Mouse (Mus musculus) thymus, postnatal 0 days (tissue): ENCODE data around the gene B020031M17Rik. TPM values are rescaled to one million over a fixed set of nuclear protein-coding genes. Genes with fewer than 3 reads are reported as not detected.
"Not testable (repeated sequence)": the region's sequence is repeated elsewhere in the genome, so short reads cannot be mapped to it uniquely, and the experiment has no call there.

Experiments
- DNase-seq: peaks from one replicate; pipeline ENCODE4 v3.0.0-alpha.2; 2015; ENCODE audit warnings: low spot score
- polyA plus RNA-seq: library from polyadenylated mRNA; unstranded; fragments of >200 nt; fragmentation: Nextera tagmentation; extraction: Ambion mirVana; gene quantifications from 2 replicates; pipeline ENCODE4 v1.2.1, GENCODE M21; 2015

The B020031M17Rik gene
- polyA plus RNA-seq: not detected in 2 replicates

DNA sequence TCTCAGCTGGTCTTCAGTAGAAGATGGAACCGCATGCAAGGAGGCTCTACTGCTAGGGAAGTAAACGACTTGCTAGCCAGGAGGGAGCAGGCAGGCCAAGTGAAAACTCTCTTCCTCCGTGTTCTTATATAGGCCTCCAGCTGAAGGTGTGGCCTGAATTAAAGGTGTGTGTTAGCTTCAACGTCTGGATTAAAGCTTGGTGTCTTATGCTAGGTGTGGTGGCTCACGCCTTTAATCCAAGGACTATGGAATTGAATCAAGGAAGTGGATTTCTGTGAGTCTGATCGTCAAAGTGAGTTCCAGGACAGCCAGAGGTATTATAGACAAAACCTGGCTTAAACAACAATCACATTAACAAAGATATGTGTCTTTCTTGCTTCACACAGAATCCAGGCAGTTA lies at the start of gene B020031M17Rik:
Gene B020031M17Rik, minus strand, starts transcription at position 101 of the 400 bp plus-strand sequence.
- not testable (repeated sequence) for DNase-seq

DNA sequence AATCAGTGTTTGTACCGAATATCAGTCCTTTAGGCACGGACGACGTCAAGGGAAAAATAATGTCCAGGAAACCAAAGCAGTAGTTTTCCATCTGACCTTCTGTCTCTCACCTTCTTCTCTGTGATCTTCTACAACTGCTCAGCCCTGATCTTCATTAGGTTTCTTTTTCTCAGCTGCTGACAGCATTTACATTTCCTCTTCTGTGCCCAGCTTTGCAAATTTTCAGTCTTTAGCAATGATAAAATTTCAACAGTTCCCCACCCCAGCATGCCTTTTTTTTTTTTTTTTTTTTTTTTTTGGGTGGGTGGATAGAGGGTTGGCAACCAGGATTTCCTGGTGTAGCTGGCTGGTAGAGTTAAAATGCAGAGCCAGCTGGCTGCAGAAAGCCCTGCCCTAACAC lies 48.6 kb upstream of the B020031M17Rik start:
- not testable (repeated sequence) for DNase-seq

DNA sequence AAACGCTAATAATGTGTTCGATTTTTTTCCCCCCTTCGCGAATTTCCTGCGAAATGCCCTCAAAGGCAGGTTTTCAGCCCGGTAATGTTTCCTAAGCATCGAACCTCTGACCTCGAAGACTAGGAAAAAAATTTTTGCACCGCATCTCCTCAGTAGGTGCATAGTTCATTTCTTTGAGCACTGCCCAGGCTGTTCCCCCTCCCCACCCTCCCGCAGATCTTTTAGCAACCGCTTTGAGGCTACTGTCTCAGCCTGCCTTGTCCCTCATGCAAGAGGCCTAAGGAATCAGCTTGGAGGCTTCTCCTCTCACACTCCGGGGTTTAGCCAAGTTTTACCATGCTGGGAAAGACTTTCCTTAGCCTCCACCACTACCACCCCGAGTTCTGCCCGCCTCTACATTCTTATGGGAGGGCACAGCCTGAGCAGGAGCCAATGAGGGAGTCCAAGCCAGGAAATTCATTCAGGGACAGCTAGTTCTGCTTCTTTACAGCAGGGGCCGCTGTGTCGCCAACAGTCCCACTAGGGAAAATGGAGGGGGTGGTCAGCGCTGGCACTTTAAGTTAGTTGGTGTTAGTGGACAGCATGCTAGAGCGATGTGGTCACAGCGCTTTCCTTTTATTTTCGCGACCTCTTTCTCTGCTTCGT lies 48.0 kb upstream of the B020031M17Rik start:
- not testable (repeated sequence) for DNase-seq

DNA sequence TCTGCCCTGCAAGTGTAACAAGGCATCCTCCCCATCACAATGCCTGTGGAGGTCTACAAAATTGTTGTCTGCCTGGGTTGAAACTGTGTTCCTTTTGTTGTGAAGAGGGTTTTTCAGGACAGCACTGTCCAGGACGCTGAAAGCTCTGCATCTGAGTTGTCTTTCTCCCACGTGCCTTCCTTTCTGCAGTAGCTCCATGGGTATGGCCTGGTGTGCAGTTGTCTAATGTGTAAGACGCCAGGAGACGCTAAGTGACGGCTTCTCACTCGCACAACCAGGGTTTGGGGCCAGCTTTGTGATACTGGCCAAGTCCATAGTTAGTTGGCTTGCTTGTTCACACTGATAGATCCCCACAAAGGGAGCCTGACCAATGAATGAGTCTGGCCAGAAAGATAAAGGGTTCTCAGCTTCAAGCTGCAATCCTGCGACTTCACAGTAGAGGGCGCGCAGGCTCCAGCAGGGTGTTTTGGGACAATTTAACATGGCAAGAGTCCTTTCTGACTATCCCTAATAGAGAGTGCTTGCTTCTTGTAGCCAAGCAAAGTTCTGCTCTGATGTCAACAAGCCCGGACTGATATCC lies 41.4 kb upstream of the B020031M17Rik start:
- not testable (repeated sequence) for DNase-seq

DNA sequence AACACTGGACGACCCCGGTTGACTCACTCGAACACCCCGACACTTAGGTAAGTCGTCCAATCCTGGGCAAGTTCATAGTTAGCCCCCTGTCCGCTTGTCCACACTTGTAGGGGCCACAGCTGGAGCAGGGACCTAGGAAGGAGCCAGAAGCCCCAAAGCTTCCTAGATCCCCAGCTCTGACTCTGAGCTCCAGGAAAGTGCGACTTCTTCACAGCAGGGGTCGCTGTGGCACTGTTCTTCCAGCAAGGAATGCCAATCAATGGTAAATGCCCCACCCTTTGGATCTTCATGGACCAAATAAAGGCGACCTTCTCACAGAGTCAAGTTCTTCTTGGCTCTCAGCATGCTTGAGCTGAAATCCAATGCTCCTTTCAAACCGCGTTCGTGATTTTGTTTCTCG lies 40.7 kb upstream of the B020031M17Rik start:
- DNase-seq: not testable (repeated sequence)

DNA sequence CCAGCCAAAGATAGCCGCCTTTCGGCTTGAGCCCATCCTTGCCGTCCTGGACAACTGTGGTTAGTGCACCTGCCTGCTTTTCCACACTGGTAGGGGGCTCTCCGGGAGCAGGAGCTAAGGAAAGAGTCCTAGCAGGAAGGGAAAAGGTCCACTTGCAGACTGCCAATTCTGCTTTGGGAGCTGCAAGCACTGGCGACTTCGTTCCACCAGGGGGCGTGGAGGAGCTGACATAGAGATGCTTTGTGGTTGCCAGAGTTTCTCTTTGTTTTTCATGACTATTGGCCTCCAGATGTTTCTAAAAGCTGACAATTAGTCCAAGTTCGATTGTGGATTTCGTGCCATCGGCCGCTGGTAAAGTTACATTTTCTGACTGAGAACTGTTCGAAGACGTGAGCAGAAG lies 18.6 kb upstream of the B020031M17Rik start:
- not testable (repeated sequence) for DNase-seq

DNA sequence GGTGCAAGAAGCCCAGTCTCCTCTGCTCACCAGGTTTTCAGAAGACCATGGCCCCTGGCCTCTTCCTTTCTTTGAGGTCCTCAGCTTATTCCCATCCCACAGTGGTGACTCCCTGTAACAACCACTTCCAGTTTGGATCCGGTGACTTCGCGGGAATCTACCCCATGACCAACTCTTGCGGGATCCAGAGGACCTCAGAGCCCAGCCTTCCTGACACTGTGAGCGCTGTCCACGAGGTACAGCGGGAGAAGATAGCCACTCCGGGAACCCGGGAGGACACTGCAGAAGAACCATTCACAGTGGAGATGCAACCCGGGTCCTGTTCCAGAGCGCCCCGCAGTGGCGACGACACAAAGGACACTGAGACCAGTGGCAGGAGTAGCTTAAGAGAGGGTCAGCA lies 17.6 kb upstream of the B020031M17Rik start:
- not testable (repeated sequence) for DNase-seq

DNA sequence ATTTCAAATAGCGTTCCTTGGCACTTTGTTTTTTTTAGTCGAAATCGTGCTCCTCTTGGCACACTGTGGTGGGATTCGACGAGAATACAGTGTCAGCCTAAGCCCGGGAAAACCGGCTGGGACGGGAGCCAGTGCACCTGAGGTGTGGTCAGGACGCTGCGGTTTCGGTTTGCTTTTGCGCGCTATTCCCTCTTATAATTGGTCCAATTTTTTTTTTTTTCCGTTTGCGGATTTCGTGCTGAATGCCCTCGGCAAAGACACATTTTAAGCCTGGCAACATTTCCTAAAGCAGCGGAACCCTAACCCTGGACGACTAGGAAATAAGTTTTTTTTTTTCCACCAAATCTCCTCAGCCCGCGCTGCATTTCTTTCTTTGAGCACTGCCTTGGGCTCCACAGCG lies 15.4 kb upstream of the B020031M17Rik start:
- DNase-seq: not testable (repeated sequence)

DNA sequence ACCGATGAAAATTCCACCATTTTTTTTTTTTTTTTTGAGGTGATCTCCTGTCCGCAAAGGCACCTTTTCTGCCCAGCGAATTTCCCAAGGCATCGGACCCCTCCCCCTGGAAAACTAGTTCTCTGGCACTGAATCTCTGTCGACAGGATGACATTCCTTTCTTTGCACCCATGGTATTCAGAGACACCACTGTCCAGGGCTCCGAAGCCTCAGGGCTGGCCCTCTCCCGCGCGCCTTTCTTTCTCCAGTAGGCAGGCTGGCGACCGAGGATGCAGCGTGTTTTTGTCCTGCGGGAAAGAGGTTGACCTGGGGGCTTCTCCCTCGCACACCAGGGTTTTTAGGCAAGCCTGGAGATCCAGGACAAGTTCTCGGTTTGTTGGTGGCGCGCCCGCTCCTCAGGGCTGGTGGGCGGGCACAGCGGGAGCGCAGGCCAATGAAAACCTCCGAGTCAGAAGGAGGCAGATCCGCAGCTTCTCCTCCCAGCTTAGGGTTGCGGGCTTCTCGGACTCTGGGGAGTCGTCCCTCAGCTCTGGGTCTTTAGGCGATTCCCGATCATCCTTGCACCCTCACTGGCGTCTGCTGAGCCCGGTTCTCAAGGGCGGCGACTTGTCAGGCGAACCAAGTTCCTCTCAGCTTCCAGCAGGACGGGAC lies 14.8 kb upstream of the B020031M17Rik start:
- DNase-seq: not testable (repeated sequence)

DNA sequence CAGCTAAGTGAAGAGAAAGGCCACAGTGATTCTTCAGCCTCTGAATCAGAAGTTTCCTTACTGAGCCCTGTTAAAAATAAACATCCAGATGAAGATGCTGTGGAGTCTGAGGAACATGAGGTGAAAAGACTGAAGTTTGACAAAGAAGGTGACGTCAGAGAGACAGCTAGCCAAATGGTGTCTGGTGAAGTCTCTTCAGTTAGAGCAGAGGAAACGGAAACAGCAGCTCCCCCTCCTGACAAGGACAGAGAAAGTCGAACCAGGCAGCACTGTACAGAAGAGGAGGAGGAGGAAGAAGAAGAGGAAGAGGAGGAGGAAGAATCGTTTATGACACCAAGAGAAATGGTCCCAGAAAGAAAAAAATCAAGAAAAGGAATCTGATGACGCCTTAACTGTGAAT lies 12.2 kb upstream of the B020031M17Rik start:
- not testable (repeated sequence) for DNase-seq

DNA sequence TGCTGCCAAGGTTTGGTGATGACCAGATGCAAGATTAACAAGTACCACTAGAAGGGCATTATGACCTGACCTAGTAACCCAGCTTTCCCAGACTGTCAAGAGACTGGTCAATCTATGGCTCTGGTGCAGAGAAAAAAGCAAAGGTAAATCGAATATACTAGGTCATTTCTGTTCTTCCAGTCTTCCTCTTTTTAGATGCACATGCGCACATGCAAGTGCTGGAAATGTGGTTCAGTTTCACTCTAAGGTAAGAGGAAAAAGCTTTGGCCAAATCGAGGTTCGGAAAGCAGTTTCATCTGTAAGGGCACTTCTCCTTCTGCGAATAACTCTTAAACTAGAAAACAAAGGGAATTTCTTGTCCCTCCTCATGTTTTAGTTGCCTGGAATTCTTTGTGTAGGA lies 5.0 kb upstream of the B020031M17Rik start:
- not testable (repeated sequence) for DNase-seq

DNA sequence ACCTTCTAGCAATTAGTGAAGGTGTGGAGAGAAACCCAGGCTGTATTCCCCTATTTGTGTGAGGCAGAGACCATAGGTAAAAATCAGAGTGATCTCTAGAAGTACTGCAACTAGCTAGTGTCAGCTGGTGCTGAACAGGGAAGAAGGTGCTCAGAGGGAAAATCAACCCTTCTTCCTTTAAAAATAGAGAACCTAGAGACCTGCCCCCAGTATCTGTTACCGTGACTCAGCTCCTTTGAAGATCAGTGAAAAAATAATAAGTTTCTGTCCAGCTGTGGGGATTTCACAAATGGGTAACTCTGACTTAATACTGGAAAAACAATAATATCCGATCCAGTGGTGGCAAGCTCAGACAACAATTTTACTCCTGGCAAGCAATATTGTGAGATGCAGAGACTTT lies 4.5 kb upstream of the B020031M17Rik start:
- not testable (repeated sequence) for DNase-seq

DNA sequence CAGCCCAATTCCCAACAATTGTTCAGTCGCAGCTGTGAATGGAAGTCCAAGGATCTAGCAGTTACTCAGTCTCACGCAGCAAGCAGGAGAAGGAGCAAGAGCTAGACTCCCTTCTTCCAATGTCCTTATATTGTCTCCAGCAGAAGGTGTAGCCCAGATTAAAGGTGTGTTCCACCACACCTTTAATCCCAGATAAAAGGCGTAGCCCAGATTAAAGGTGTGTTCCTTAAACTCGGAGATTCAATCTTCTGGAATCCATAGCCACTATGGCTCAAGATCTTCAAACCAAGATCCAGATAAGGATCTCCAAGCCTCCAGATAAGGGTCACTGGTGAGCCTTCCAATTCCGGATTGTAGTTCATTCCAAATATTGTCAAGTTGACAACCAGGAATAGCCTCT lies 21.4 kb downstream of the B020031M17Rik start, which contains the start of gene Gm21761:
Gene Gm21761, minus strand, starts transcription at position 101 of the 400 bp plus-strand sequence.
- DNase-seq: not testable (repeated sequence)

DNA sequence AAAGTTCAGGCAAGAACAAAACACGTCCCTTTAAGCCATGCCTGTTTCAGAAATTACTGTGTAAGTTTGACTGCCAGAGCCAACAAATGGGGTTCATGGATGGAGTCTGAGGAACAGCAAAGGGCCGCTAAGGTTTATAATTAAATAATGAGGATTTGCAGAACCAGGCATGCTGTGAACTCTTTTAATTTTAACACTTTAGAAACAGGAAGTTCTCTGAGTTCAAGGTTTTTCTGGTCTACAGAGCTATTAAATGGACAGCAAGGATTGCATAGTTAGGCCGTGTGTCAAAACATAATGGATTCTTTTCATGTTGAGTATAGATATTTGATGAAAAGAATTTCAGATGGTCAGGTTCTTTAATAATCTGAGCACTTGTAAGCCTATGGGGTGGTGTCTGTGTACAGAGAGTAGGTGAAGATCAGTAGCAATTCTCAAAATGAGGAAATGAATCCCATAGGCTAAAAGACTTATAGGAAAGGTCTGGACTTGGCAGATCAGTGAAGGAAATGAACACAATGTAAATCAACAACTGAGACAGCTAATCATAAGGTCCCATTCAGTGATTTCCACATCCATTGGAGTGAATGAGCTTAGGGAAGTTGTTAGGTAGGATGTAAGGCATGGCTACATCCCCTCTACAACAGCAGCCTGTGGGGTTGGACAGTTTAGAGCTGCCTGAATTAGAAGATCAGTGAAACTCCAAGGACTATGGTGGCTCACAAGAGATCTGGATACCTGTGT lies 25.8 kb downstream of the B020031M17Rik start:
- DNase-seq: not testable (repeated sequence)

DNA sequence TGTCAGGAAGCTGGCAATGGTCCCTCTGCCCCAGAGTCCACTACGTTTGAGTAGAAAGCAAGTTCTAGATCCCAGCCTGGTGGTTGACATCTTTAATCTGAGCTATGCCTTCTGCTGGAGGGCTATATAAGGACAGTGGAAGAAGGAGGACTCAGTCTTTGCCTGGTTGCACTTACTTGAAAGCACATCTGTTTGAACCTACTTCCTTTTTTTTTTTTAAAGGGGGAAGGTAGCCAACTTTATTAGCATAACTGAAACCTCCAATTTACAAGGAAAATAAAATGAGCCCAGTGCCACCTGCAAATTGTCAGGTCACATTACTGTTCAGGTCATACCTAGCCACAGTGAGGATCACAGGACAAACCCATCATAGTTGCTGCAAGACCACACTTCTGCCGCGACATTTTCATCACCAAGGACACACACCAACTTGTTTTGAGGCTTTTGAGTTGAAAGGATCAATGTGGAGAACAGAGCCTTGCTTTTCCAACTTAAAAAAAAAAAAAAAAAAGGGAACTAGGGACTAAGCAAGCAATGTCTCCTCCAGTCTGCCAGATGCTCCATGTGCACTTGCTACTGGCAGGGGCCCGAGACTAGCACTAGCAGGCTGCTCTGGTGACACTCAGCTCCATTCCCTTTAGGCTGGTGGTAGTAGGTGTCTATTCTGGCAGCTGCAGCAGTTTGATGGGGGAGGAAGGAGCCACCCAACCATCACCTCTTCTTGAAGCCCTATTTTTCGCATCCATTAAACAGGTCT lies 33.5 kb downstream of the B020031M17Rik start:
- DNase-seq: not testable (repeated sequence)

DNA sequence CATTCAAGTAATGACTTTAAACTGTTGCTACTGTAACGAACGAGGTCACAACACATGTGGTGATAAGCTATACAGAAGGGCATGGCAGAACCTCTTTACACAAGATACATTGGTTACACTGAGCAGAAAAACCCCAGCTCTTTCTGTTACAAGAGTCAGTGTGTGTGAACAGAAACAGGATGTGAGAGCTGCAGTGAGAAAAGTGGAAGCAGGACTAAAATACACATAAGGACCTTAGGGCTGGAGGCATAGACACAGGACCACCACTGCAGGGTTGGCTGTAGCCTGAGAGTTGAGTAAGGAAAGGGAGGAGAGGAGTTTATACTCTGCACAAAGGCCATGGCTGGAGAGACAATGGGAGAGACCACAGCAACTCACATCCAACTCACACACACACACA lies 34.2 kb downstream of the B020031M17Rik start:
- not testable (repeated sequence) for DNase-seq

Other genes starting within 250 kb of the B020031M17Rik start
- 9.9 and 10.6 TPM in 2 replicates for gene Nim1k, start 194.9 kb downstream of the B020031M17Rik start, polyA plus RNA-seq
- 40.9 and 51.2 TPM in 2 replicates for gene Zfp131, start 159.9 kb downstream of the B020031M17Rik start, polyA plus RNA-seq
- gene AF067063, start 120.6 kb downstream of the B020031M17Rik start, polyA plus RNA-seq: not detected in 2 replicates
- not detected in 2 replicates for gene D13Ertd608e, start 114.8 kb downstream of the B020031M17Rik start, polyA plus RNA-seq
- not detected in 2 replicates for gene Tcstv1, start 56.0 kb downstream of the B020031M17Rik start, polyA plus RNA-seq
- gene Gm21761, start 21.5 kb downstream of the B020031M17Rik start, polyA plus RNA-seq: not detected in 2 replicates
- gene Gm36079, start 76.2 kb upstream of the B020031M17Rik start, polyA plus RNA-seq: not detected in 2 replicates
- 0.68 and 0.69 TPM in 2 replicates for gene Gm21188, start 101.4 kb upstream of the B020031M17Rik start, polyA plus RNA-seq
- gene Gm20767, start 189.4 kb upstream of the B020031M17Rik start, polyA plus RNA-seq: not detected in 2 replicates
- not detected in 2 replicates for gene Gm21818, start 221.6 kb upstream of the B020031M17Rik start, polyA plus RNA-seq